Mouse (Mus musculus) thymus, adult 2 months (tissue): Measurements from ENCODE around the gene Als2. TPM values are rescaled to one million over a fixed set of nuclear protein-coding genes. Genes with fewer than 3 reads are reported as not detected.

Experiments
- DNase-seq: peaks from one replicate; pipeline ENCODE4 v3.0.0; 2021
- H3K27ac ChIP-seq: fragments of 200-500 bp; 2 replicates; pipeline ENCODE4 v1.5.1; 2012; ENCODE audit warnings: low read length, control low read depth; ENCODE audit not compliant: control insufficient read depth, insufficient read depth
- H3K27me3 ChIP-seq: fragments of 200-500 bp; 2 replicates; pipeline ENCODE4 v1.6.1; 2012; ENCODE audit warnings: mild to moderate bottlenecking, low read length, moderate library complexity, mixed read lengths; ENCODE audit not compliant: control insufficient read depth, insufficient read depth
- H3K36me3 ChIP-seq: fragments of 200-500 bp; 2 replicates; pipeline ENCODE4 v1.6.1; 2012; ENCODE audit warnings: mild to moderate bottlenecking, low read length, moderate library complexity; ENCODE audit not compliant: control insufficient read depth, insufficient read depth
- H3K4me1 ChIP-seq: fragments of 200-500 bp; replicated peaks from 2 replicates; pipeline ENCODE4 v1.6.1; 2012; ENCODE audit warnings: low read length; ENCODE audit not compliant: control insufficient read depth, insufficient read depth
- H3K4me3 ChIP-seq: fragments of 200-500 bp; 2 replicates; pipeline ENCODE4 v1.5.1; 2012; ENCODE audit warnings: mild to moderate bottlenecking, low read length, control low read depth, moderate library complexity; ENCODE audit not compliant: control insufficient read depth, insufficient read depth
- CTCF ChIP-seq: fragments of 200-500 bp; IDR thresholded peaks from 2 replicates; pipeline ENCODE4 v1.5.1; 2012; ENCODE audit warnings: mild to moderate bottlenecking, control low read depth, low read length, moderate library complexity, borderline replicate concordance; ENCODE audit not compliant: control insufficient read depth, poor library complexity, insufficient read depth; ENCODE audit errors: extremely low read depth
- POLR2A ChIP-seq: fragments of 200-500 bp; IDR thresholded peaks from 2 replicates; pipeline ENCODE4 v1.6.1; 2012; ENCODE audit warnings: mild to moderate bottlenecking, low read length, control low read depth, moderate library complexity; ENCODE audit not compliant: control insufficient read depth, poor library complexity, insufficient read depth; ENCODE audit errors: extremely low read depth
- WGBS: fragments of 180-500 bp; shearing (Covaris S2); methylation state at CpG from one replicate; pipeline ENCODE4 v1.1.7; 2018; 5-methylcytosine and 5-hydroxymethylcytosine counted together
- polyA plus RNA-seq: library from polyadenylated mRNA; depleted of rRNA; stranded (reverse); fragments of >200 nt; gene quantifications from 2 replicates; pipeline ENCODE4 v1.2.3, GENCODE M21; 2012

The Als2 gene
- polyA plus RNA-seq, 1 experiment = 15.9 TPM

DNA sequence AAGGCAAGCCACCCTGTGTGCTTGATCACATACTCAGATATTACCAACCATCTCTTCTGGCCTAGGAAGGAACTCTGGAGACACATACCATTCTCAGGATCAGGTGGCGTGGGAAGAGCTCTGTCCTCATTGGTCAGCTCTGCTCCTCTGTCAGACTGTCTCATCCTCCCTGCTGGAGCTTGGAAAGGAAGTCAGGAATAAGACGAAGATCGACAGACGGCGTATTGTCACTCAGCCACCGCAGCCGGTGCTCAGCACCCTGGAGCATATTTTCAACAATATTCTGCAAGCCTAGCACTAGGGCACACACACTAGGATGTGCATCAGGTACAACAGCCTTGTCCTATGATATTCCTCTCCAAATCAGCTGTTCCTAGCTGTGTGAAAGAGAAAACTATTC, 78.5 kb downstream of the Als2 start:
- Histone ChIP-seq H3K36me3 (no peaks in the 10 kb centered on the region), H3K4me3 (no peak overlapping the region), H3K4me1 (peaks cover 32% of the 10 kb centered on the region), H3K27ac (no peak overlapping the region), H3K27me3 (no peaks in the 10 kb centered on the region)
- DNase-seq = no peak
- 97% methylated on average over 7 of the region's 7 CpGs for WGBS
- TF ChIP-seq CTCF (no peak), POLR2A (no peak)

DNA sequence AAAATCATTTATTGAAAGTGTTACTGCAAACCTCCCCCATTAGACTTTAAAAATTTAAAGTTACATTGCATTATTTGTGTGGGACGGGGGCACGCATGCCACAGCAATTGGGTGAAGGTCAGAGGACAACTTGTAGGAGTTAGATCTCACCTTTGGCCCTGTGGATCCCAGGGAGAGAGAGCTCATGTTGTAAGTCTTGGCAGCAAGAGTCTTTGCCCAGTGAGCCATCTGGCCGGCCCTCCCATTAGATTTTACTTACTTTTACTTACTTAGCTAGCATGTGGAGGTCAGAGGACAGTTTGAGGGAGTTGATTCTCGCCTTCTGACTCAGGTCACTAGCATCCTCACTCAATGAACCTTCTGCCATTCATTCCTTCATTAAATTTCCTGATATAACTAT, 79.2 kb downstream of the Als2 start:
- 97% methylated on average over 4 of the region's 4 CpGs for WGBS
- H3K27me3 ChIP-seq = no peaks in the 10 kb centered on the region
- DNase-seq = no peak
- peaks cover 27% of the 10 kb centered on the region for H3K4me1 ChIP-seq
- H3K27ac ChIP-seq = no peak overlapping the region
- H3K4me3 ChIP-seq = no peak overlapping the region
- H3K36me3 ChIP-seq = no peaks in the 10 kb centered on the region
- TF ChIP-seq CTCF (no peak), POLR2A (no peak)

DNA sequence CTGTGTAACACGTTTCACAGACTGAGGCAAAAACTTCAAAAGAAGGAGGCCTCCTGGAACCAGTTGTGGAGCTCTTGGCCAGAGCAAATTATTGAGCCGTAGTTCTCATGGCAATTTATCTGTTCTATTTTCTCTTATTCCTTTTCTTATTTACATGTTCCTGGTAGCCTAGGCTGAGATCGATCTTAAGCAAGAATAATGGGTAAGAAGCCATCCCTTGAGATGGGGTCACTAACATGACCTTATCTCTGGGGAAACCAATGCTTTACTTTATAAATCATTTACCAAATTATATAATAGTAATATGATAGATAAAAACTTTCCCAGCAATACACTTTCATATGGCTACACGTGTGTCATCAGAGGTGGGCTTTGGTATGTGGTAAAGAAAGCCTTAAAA, 84.7 kb downstream of the Als2 start:
- WGBS = 72% methylated on average over 4 of the region's 4 CpGs

DNA sequence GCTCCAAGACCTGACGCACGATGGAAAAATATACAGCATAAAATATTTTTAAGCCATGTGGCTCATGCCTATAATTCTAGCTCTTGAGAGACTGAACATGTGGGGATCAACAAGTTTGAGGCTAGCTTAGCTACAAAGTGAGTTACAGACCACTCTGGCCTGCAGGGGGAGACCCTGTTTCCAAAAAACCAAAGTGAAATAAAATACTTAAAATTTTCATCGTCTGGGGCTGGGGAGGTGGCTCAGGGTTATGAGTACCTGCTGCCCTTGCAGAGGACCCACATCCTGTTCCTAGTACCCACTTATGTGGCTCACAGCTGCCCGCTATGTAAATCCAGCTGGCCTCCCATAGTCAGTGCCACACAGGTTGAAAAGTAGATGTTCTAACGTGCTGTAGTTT, 86.5 kb downstream of the Als2 start:
- DNase-seq = peak; percentile 31

More for the DNA sequence above, 84.7 kb downstream of the Als2 start:
- no peak overlapping the region for H3K4me3 ChIP-seq
- H3K27me3 ChIP-seq = no peaks in the 10 kb centered on the region
- H3K36me3 ChIP-seq = no peaks in the 10 kb centered on the region
- no peak for DNase-seq
- TF ChIP-seq POLR2A (no peak), CTCF (no peak)
- H3K27ac ChIP-seq = no peak overlapping the region; the same call in 1 of the 2 replicates
- H3K4me1 ChIP-seq = peaks cover 19% of the 10 kb centered on the region

DNA sequence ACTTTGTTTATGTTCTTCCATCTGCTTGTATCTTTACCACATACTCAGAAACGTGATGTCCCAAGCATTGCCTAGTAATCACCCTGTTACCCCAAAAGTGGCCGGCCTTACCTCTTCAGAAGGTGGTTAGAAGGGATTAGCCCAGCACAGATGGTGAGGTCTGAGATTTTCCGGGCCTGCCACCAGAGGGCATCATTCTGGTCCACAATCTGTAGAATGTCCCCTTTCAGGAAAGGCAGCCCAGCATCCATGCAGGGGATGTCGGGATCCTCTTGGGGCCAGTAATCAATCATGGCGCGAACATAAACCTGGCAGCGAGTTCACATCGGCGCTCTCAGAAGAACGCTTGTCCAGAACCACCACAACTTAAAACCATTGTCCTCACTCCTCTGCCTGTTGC, 92.5 kb downstream of the Als2 start:
- no peak overlapping the region for H3K4me3 ChIP-seq
- 93% methylated on average over 10 of the region's 10 CpGs for WGBS
- DNase-seq = peak; percentile 38
- TF ChIP-seq CTCF (peak; percentile 38; the same call in 1 of the 2 replicates), POLR2A (no peak)
- no peaks in the 10 kb centered on the region; the same call in 1 of the 2 replicates for H3K4me1 ChIP-seq
- H3K36me3 ChIP-seq = no peaks in the 10 kb centered on the region
- no peak overlapping the region for H3K27ac ChIP-seq
- no peaks in the 10 kb centered on the region for H3K27me3 ChIP-seq

More for the DNA sequence above, 86.5 kb downstream of the Als2 start:
- Histone ChIP-seq H3K36me3 (no peaks in the 10 kb centered on the region), H3K4me3 (no peak overlapping the region), H3K27me3 (no peaks in the 10 kb centered on the region), H3K27ac (peak overlapping the region; percentile 50), H3K4me1 (peaks cover 11% of the 10 kb centered on the region)
- 29% methylated on average over 5 of the region's 5 CpGs for WGBS
- TF ChIP-seq POLR2A (no peak), CTCF (no peak)

DNA sequence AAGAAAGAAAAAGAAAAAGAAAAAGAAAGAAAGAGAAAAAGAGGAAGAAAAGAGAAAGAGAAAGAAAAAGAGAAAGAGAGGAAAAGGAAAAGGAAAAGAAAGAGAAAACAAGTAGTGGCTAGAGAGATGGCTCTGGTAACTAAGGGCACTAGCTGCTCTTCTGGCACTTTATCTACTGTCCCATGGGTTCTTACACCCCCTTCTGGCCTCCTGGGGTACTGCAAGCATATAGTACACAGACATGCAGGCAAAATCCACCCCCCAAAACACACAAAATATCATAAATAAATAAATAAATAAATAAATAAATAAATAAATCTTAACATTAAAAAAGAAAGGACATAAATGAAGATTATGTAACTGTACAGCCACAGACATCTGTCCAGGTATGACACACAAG, 94.2 kb downstream of the Als2 start:
- H3K36me3 ChIP-seq = no peaks in the 10 kb centered on the region
- H3K27ac ChIP-seq = no peak overlapping the region
- peak; percentile 78 for DNase-seq
- TF ChIP-seq CTCF (no peak), POLR2A (no peak)
- no peaks in the 10 kb centered on the region for H3K27me3 ChIP-seq
- no peaks in the 10 kb centered on the region; the same call in 1 of the 2 replicates for H3K4me1 ChIP-seq
- H3K4me3 ChIP-seq = no peak overlapping the region

DNA sequence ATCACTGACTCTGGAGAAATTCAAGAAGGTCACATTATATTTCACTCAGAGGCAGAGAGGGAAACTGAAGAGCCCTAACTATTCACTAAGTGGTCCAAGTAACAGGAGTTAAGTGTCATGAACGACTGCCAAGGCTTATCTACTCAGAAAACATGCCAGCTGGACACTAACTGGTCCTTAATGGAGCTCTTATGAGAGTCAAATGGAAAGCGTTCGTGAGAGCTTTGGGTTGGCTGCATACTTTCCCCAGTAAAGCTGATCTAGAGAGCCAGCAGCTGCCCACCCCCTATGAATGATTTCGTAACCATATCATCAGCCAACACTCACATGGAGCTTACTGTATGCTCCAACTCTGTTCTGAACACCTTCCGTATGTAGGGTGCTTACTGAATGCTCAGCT, 102.6 kb downstream of the Als2 start:
- no peak for DNase-seq
- Histone ChIP-seq H3K27me3 (no peaks in the 10 kb centered on the region), H3K4me3 (no peak overlapping the region), H3K27ac (no peak overlapping the region), H3K36me3 (no peaks in the 10 kb centered on the region), H3K4me1 (no peaks in the 10 kb centered on the region)
- TF ChIP-seq CTCF = no peak
- TF ChIP-seq POLR2A = no peak
- 85% methylated on average over 5 of the region's 5 CpGs for WGBS
